Mouse (Mus musculus) megakaryocyte, embryonic 14.5 days (primary cell): ENCODE measurements around the gene Mrpl18.
"Not testable (repeated sequence)": the region's sequence is repeated elsewhere in the genome, so short reads cannot be mapped to it uniquely, and the experiment has no call there.

Experiments
- FLI1 ChIP-seq: IDR thresholded peaks from 2 replicates; pipeline ENCODE4 v1.6.1; 2012; ENCODE audit warnings: low read length, inconsistent platforms, mixed read lengths
- GATA1 ChIP-seq: IDR thresholded peaks from 3 replicates; pipeline ENCODE4 v1.6.1; 2012; ENCODE audit warnings: mixed read lengths, low read length, inconsistent platforms, borderline replicate concordance

DNA sequence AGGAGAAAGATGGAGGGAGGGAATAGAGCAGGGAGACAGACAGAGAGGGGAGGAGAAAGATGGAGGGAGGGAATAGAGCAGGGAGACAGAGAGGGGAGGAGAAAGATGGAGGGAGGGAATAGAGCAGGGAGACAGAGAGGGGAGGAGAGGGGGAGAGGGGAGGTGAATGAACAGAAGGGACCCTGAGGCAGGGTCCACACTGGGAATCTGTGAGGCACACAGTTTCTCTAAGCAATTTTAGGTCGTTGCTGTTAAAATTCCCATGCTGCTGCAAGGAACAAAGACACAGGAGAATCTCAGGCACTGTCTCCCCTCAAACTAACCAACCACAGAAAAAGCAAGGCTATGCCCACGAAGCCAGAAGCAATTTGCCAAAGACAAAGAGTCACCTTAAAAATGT, 17.5 kb downstream of the Mrpl18 start:
- not testable (repeated sequence) for TF ChIP-seq GATA1, FLI1
